Mouse (Mus musculus): Measurements from ENCODE around the gene Tmem100. TPM values are rescaled to one million over a fixed set of nuclear protein-coding genes. Genes with fewer than 3 reads are reported as not detected.
A peak's percentile ranks its signal among the peaks of the same experiment; 100 is the strongest.

Gene Tmem100
- total RNA-seq, 2 experiments from 2014 or later: 0.36 TPM; not detected in 1

- no peak for ATAC-seq (ENCODE audit: poor library complexity, severe bottlenecking)
Observed at GRCm38 (mm10) chr11:90053820-90054219, 23.7 kb downstream of the Tmem100 start.

DNA sequence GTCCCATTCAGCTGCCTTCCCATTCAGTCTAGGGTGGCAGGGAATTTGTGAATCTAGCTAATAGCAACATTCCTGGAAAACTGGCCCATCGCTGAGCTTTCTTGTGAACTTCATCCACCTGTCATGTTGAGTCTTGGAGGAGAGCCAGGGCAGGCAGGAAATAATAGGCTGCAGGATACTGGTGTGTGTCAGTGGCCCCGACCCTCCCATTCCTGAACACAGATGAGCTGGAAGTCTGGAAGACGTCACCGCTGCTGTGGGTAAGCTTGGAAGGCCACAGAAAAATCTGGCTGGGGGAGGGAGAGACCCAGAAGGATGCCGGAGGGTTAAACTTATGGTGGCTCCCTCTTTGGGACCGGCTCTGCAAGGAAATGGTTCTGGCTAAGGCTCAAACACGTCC lies 24.3 kb downstream of the Tmem100 start:
- ATAC-seq (ENCODE audit: poor library complexity, severe bottlenecking): no peak

DNA sequence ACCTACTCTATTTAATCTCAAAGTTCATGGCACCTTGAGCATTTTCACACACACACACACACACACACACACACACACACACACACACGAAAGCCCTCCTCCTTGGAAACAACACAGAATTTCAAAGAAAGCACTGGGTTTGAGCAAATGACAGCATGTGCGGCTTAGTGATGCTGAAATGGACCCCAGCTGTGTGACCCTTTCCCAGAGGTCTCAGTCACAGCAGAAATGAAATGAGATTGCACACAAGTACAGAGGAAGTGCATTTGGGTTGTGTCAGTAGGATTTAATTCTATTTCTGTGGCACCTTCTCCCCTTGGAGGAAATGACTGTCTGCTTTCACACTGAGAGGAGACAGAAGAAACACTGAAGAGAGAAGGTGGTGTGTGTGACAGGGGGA lies 26.9 kb downstream of the Tmem100 start:
- no peak for ATAC-seq (ENCODE audit: poor library complexity, severe bottlenecking)

DNA sequence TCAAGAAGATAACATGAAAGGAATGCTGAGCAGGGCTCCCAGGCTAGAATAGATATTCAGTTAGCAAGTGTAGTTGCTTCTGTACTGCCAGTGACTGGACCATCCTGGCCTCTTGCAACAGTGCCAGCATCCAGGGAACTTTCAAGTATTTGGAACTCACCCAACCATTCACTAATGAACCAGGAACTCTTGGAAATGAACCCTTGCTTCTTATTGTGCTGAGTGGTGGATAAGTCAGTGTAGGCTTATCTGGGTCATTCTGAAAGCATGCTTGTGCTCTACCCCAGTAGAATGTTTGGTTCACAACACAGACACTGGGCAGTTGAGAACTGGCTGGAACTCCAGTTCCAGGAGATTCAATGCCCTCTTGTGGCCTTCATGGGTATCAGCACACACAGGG lies 29.1 kb downstream of the Tmem100 start:
- ATAC-seq (ENCODE audit: poor library complexity, severe bottlenecking): no peak

DNA sequence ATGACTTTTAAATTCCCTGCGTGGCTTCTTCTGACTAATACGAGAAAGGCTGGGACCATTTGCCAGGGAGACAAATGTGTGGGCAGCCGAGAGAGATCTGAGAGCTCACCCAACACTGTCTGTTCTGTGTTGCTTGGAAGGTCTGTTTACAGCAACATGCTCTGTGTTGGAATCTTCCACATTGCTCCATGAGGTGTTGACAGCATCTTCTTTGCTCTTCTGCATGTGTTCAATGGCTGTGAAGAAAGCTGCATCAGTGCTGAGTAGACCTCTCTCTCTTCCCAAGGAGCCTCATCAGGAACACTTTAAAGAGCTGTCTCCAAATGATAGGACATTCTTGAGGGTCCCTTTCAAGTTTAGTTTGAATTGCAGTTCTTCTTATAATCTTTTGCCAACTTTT lies 32.5 kb downstream of the Tmem100 start:
- ATAC-seq (ENCODE audit: poor library complexity, severe bottlenecking): no peak

GRCm38 (mm10) chr11:90066405-90067250 lies 36.5 kb downstream of the Tmem100 start:
- ATAC-seq (ENCODE audit: poor library complexity, severe bottlenecking): no peak

GRCm38 (mm10) chr11:90071747-90072146 lies 41.6 kb downstream of the Tmem100 start:
- peak; percentile 98 for ATAC-seq (ENCODE audit: poor library complexity, severe bottlenecking)

DNA sequence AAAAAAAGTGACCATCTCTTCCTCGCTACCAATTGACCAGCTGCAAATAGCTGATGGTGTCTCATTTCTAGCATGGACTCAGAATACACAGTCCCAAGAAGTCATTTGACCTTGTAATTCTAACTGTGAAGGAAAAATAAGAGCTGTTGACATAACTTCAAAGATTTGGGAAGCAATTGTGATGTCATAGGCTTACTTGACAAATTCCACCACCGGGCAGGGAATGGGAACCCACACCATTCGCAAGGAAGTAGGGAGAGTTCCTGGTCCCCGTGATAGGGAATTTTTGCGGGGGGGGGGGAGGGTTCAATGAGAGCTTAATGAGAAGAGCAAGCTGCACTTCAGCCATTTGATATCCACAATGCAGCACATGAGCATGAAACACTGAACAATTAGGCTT lies 43.1 kb downstream of the Tmem100 start:
- ATAC-seq (ENCODE audit: poor library complexity, severe bottlenecking): no peak

DNA sequence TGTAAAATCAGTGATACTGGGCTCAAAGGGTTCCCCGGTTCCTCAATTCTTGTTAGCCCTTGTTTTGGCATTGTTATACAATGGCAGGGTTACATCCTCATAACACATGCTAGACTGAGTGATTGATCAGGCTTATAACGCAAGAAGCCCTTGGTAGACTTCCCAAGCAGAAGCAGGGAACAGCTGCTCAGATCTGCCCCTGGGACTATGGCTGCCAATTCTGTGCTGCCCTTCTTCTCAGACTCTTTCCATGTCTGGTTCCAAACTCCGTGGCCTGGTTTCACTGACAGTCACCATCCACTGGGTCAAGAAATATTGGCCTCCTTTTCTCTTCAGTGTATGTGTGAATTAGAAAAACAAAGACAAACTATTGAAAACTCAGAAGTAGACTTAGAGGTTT lies 46.5 kb downstream of the Tmem100 start:
- no peak for ATAC-seq (ENCODE audit: poor library complexity, severe bottlenecking)

GRCm38 (mm10) chr11:90080678-90081267 lies 50.6 kb downstream of the Tmem100 start:
- ATAC-seq (ENCODE audit: poor library complexity, severe bottlenecking): peak; percentile 60

GRCm38 (mm10) chr11:90081820-90082596 lies 51.9 kb downstream of the Tmem100 start:
- no peak for ATAC-seq (ENCODE audit: poor library complexity, severe bottlenecking)

- ATAC-seq (ENCODE audit: poor library complexity, severe bottlenecking): no peak
Observed at GRCm38 (mm10) chr11:90083042-90083441, 52.9 kb downstream of the Tmem100 start.

DNA sequence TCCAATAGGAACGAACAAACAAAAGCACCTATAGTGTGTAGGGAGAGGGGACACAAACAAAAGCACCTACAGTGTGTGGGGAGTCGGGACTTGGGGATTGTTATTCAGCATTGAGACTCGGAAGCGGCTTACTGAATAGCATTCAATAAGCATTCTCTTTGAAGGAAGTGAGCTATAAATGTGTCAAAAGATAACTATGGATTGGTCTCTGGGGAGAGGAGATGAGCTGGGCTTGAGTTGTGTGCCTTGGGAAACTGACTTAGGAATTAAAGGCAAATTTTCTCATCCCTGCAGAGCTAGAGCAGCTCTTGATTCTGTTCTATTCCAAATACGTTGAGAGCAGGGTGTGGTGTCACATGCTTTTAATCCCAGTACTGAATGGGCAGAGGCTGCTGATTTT lies 54.0 kb downstream of the Tmem100 start:
- no peak for ATAC-seq (ENCODE audit: poor library complexity, severe bottlenecking)

Other genes with a start within 250 kb of the Tmem100 start
- gene Pctp, start 27.5 kb upstream of the Tmem100 start, total RNA-seq (2015): 7.2 and 9.7 TPM in 2 replicates
- gene Pctp, start 27.5 kb upstream of the Tmem100 start, total RNA-seq (2017): 15.3 and 17.7 TPM in 2 replicates
- 4.5 and 4.8 TPM in 2 replicates for gene Gm45716, start 157.3 kb downstream of the Tmem100 start, total RNA-seq (2015)
- 5.6 and 6.9 TPM in 2 replicates for gene Gm45716, start 157.3 kb downstream of the Tmem100 start, total RNA-seq (2017)
- 13.9 and 14.5 TPM in 2 replicates for gene Mmd, start 219.1 kb downstream of the Tmem100 start, total RNA-seq (2015)
- gene Mmd, start 219.1 kb downstream of the Tmem100 start, total RNA-seq (2017): 10.7 and 11.1 TPM in 2 replicates